Mouse (Mus musculus) cerebellum, adult 2 months (tissue): ENCODE data around the gene Olfr775.

ENCODE experiments used
- CTCF ChIP-seq: fragments of 200-500 bp; IDR thresholded peaks from 2 replicates; pipeline ENCODE4 v1.5.1; 2011; ENCODE audit warnings: low read depth, mild to moderate bottlenecking, control low read depth, low read length, moderate library complexity, borderline replicate concordance; ENCODE audit not compliant: insufficient read depth
- POLR2A ChIP-seq: fragments of 200-500 bp; IDR thresholded peaks from 2 replicates; pipeline ENCODE4 v1.6.1; 2011; ENCODE audit warnings: low read length, control low read depth, borderline replicate concordance; ENCODE audit not compliant: insufficient read depth

DNA sequence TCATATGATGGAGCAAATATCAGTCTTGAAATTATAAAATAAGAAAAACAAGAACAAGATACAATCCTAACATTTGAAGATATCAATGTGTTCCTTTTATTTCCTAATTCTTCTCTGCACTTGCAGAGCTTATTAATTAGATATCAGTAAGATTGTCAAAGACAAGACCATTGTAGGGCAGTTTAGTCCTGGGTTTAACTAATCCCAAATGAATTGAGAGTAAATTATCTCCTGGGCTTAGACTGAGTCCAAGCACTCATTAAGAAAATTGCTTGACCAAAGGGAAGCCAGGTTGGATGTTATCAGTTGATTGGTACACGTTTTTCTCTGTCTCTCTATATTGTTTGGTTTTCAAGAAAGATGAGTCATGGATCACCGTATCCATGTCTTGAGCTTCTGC, 12.3 kb upstream of the Olfr775 start, which contains the start of gene Olfr774:
- no peak for TF ChIP-seq CTCF
- no peak for TF ChIP-seq POLR2A
